Mouse (Mus musculus) neural tube, embryonic 11.5 days (tissue): ENCODE data around the gene Kif13a. TPM values are rescaled to one million over a fixed set of nuclear protein-coding genes. Genes with fewer than 3 reads are reported as not detected.

ENCODE experiments used
- ATAC-seq: fragments of 200-750 bp; cut with Nextera tagmentation; 2 replicates; pipeline ENCODE4 v1.8.0; 2017; ENCODE audit warnings: moderate number of reproducible peaks, mild to moderate bottlenecking, moderate TSS enrichment, moderate library complexity; ENCODE audit not compliant: insufficient read depth, low FRiP score, low TSS enrichment
- DNase-seq: peaks from one replicate; pipeline ENCODE4 v3.0.0-alpha.2; 2015; ENCODE audit warnings: low spot score
- H3K27ac ChIP-seq: fragments of 300-500 bp; sonication (generic); 2 replicates; pipeline ENCODE4 v1.5.1; 2014; ENCODE audit warnings: low read depth, mild to moderate bottlenecking, low read length
- H3K27me3 ChIP-seq: fragments of 300-500 bp; sonication (generic); 2 replicates; pipeline ENCODE4 v1.6.1; 2014; ENCODE audit warnings: mild to moderate bottlenecking, low read length, mixed read lengths; ENCODE audit not compliant: control insufficient read depth, insufficient read depth
- H3K36me3 ChIP-seq: fragments of 300-500 bp; sonication (generic); 2 replicates; pipeline ENCODE4 v1.6.1; 2014; ENCODE audit warnings: mild to moderate bottlenecking, low read length, moderate library complexity, mixed read lengths; ENCODE audit not compliant: control insufficient read depth, insufficient read depth
- H3K4me1 ChIP-seq: fragments of 300-500 bp; sonication (generic); 2 replicates; pipeline ENCODE4 v1.6.1; 2014; ENCODE audit warnings: low read length, mixed read lengths; ENCODE audit not compliant: control insufficient read depth, insufficient read depth
- H3K4me2 ChIP-seq: fragments of 300-500 bp; sonication (generic); 2 replicates; pipeline ENCODE4 v1.6.1; 2014; ENCODE audit warnings: low read depth, mild to moderate bottlenecking, moderate library complexity
- H3K4me3 ChIP-seq: fragments of 300-500 bp; sonication (generic); 2 replicates; pipeline ENCODE4 v1.5.1; 2014; ENCODE audit warnings: low read depth, low read length
- H3K9ac ChIP-seq: fragments of 300-500 bp; sonication (generic); 2 replicates; pipeline ENCODE4 v1.6.1; 2014; ENCODE audit warnings: mild to moderate bottlenecking, low read length
- H3K9me3 ChIP-seq: fragments of 300-500 bp; sonication (generic); 2 replicates; pipeline ENCODE4 v1.6.1; 2016; ENCODE audit warnings: low read length; ENCODE audit not compliant: control insufficient read depth
- WGBS: fragments of 180-500 bp; shearing (Covaris S2); extraction: QIAGEN DNeasy Blood & Tissue Kit; methylation state at CpG from one replicate; pipeline ENCODE4 v1.1.7; 2014; 5-methylcytosine and 5-hydroxymethylcytosine counted together
- polyA plus RNA-seq: library from polyadenylated mRNA; unstranded; fragments of >200 nt; fragmentation: Nextera tagmentation; extraction: Ambion mirVana; gene quantifications from 2 replicates; pipeline ENCODE4 v1.2.1, GENCODE M21; 2014

Gene Kif13a
- polyA plus RNA-seq, 1 experiment from 2014 or later = 23.0 TPM

- Histone ChIP-seq H3K9me3 (no peaks in the 10 kb centered on the region), H3K27ac (no peak overlapping the region), H3K4me1 (peaks cover 6% of the 10 kb centered on the region), H3K4me3 (no peak overlapping the region), H3K27me3 (no peaks in the 10 kb centered on the region), H3K4me2 (no peak overlapping the region), H3K9ac (no peak overlapping the region), H3K36me3 (no peaks in the 10 kb centered on the region)
- WGBS = 93% methylated on average over 1 of the region's 1 CpGs
- ATAC-seq (no peak), DNase-seq (no peak)
These were observed 2.4 kb upstream of the Kif13a start for GRCm38 (mm10) chr13:46932049-46932448.

- 3% methylated on average over 15 of the region's 15 CpGs for WGBS
- H3K27ac ChIP-seq = peak overlapping the region; percentile 96
- H3K4me2 ChIP-seq = peak overlapping the region; percentile 88
- no peaks in the 10 kb centered on the region for H3K27me3 ChIP-seq
- ATAC-seq (no peak), DNase-seq (no peak)
- peak overlapping the region; percentile 95 for H3K9ac ChIP-seq
- H3K4me3 ChIP-seq = peak overlapping the region; percentile 84
- no peaks in the 10 kb centered on the region; the same call in 1 of the 2 replicates for H3K36me3 ChIP-seq
- peaks cover 6% of the 10 kb centered on the region for H3K4me1 ChIP-seq
- no peaks in the 10 kb centered on the region for H3K9me3 ChIP-seq
These were observed 986 bp upstream of the Kif13a start for GRCm38 (mm10) chr13:46930659-46931046.

GRCm38 (mm10) chr13:46928961-46929691, 541 bp downstream of the Kif13a start:
- peak; percentile 76 for DNase-seq
- H3K4me2 ChIP-seq = peak overlapping the region; percentile 88
- ATAC-seq = peak; percentile 59
- under 1% methylated on average over 58 of the region's 60 CpGs for WGBS
- H3K27ac ChIP-seq = peak overlapping the region; percentile 96
- H3K4me3 ChIP-seq = peak overlapping the region; percentile 84
- no peaks in the 10 kb centered on the region for H3K27me3 ChIP-seq
- peaks cover 6% of the 10 kb centered on the region for H3K4me1 ChIP-seq
- H3K9ac ChIP-seq = peak overlapping the region; percentile 95
- no peaks in the 10 kb centered on the region; the same call in 1 of the 2 replicates for H3K36me3 ChIP-seq
- no peaks in the 10 kb centered on the region for H3K9me3 ChIP-seq

- ATAC-seq = no peak
- Histone ChIP-seq H3K36me3 (no peaks in the 10 kb centered on the region; the same call in 1 of the 2 replicates), H3K4me1 (peaks cover 6% of the 10 kb centered on the region), H3K9ac (peak overlapping the region; percentile 95; the same call in 1 of the 2 replicates), H3K27me3 (no peaks in the 10 kb centered on the region), H3K4me2 (peak overlapping the region; percentile 88), H3K4me3 (peak overlapping the region; percentile 84), H3K9me3 (no peaks in the 10 kb centered on the region), H3K27ac (no peak overlapping the region)
- DNase-seq = no peak
- 24% methylated on average over 5 of the region's 5 CpGs for WGBS
These were observed 1.3 kb downstream of the Kif13a start for GRCm38 (mm10) chr13:46928404-46928803.

- Histone ChIP-seq H3K9ac (no peak overlapping the region), H3K4me2 (no peak overlapping the region), H3K4me1 (peaks cover 6% of the 10 kb centered on the region), H3K9me3 (no peaks in the 10 kb centered on the region), H3K27ac (no peak overlapping the region), H3K4me3 (no peak overlapping the region), H3K27me3 (no peaks in the 10 kb centered on the region), H3K36me3 (peaks cover 2% of the 10 kb centered on the region)
- ATAC-seq (no peak), DNase-seq (no peak)
- WGBS = 88% methylated on average over 13 of the region's 13 CpGs
These were observed 4.0 kb downstream of the Kif13a start for GRCm38 (mm10) chr13:46925671-46926070.

- Histone ChIP-seq H3K36me3 (peaks cover 2% of the 10 kb centered on the region), H3K4me1 (no peaks in the 10 kb centered on the region), H3K27ac (no peak overlapping the region), H3K9ac (no peak overlapping the region), H3K9me3 (no peaks in the 10 kb centered on the region), H3K27me3 (no peaks in the 10 kb centered on the region), H3K4me2 (no peak overlapping the region), H3K4me3 (no peak overlapping the region)
- DNase-seq (no peak), ATAC-seq (no peak)
- WGBS = 81% methylated on average over 8 of the region's 8 CpGs
These were observed 8.1 kb downstream of the Kif13a start for GRCm38 (mm10) chr13:46921559-46921958.

- H3K9ac ChIP-seq = no peak overlapping the region
- H3K4me2 ChIP-seq = no peak overlapping the region
- DNase-seq (no peak), ATAC-seq (no peak)
- H3K4me1 ChIP-seq = no peaks in the 10 kb centered on the region
- H3K9me3 ChIP-seq = no peaks in the 10 kb centered on the region
- no peaks in the 10 kb centered on the region for H3K27me3 ChIP-seq
- peaks cover 2% of the 10 kb centered on the region; the same call in 1 of the 2 replicates for H3K36me3 ChIP-seq
- no peak overlapping the region for H3K4me3 ChIP-seq
- H3K27ac ChIP-seq = no peak overlapping the region
- WGBS = 87% methylated on average over 2 of the region's 2 CpGs
These were observed 9.9 kb downstream of the Kif13a start for GRCm38 (mm10) chr13:46919797-46920196.

- no peak for ATAC-seq
- no peak for DNase-seq
- 81% methylated on average over 5 of the region's 5 CpGs for WGBS
- no peak overlapping the region for H3K27ac ChIP-seq
- no peak overlapping the region for H3K9ac ChIP-seq
- peaks cover 2% of the 10 kb centered on the region; the same call in 1 of the 2 replicates for H3K36me3 ChIP-seq
- H3K4me2 ChIP-seq = no peak overlapping the region
- H3K9me3 ChIP-seq = no peaks in the 10 kb centered on the region
- no peaks in the 10 kb centered on the region for H3K27me3 ChIP-seq
- H3K4me1 ChIP-seq = no peaks in the 10 kb centered on the region
- no peak overlapping the region for H3K4me3 ChIP-seq
These were observed 11.2 kb downstream of the Kif13a start for GRCm38 (mm10) chr13:46918509-46918908.

GRCm38 (mm10) chr13:46911960-46912359, 17.7 kb downstream of the Kif13a start:
- Histone ChIP-seq H3K4me2 (no peak overlapping the region), H3K9ac (no peak overlapping the region), H3K4me1 (peaks cover 17% of the 10 kb centered on the region; the same call in 1 of the 2 replicates), H3K9me3 (no peaks in the 10 kb centered on the region), H3K27me3 (no peaks in the 10 kb centered on the region), H3K27ac (no peak overlapping the region), H3K36me3 (no peaks in the 10 kb centered on the region), H3K4me3 (no peak overlapping the region)
- WGBS = 68% methylated on average over 6 of the region's 6 CpGs
- DNase-seq (no peak), ATAC-seq (no peak)
